Mouse (Mus musculus): ENCODE measurements around the gene Sh2d6. TPM values are rescaled to one million over a fixed set of nuclear protein-coding genes. Genes with fewer than 3 reads are reported as not detected.

The Sh2d6 gene
- 0.57 and 1.0 TPM in 2 replicates for polyA plus RNA-seq (2012; rRNA removed; ENCODE audit: low replicate concordance)

DNA sequence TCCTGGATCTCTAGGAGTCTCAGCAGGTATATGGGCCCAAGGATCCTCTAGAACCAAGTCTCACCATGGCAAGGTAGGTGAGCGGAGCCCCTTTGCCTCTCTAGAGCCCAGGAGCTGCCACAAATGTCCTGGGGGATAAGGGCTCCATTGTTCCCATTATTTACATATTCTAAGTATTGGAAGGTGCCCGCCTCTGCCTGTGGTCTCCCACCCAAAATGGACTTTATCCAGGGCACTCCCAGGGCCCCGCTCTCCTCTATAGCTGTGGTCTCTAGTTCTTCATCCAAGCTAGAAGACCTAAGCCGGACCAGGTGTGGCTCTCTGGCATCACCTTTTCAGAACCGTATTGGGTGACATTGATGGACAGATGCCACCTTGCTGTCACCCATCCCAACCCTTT, at the start of gene Sh2d6:
Sh2d6 (minus strand) TSS at position 101 of the 400 bp plus-strand sequence.

DNA sequence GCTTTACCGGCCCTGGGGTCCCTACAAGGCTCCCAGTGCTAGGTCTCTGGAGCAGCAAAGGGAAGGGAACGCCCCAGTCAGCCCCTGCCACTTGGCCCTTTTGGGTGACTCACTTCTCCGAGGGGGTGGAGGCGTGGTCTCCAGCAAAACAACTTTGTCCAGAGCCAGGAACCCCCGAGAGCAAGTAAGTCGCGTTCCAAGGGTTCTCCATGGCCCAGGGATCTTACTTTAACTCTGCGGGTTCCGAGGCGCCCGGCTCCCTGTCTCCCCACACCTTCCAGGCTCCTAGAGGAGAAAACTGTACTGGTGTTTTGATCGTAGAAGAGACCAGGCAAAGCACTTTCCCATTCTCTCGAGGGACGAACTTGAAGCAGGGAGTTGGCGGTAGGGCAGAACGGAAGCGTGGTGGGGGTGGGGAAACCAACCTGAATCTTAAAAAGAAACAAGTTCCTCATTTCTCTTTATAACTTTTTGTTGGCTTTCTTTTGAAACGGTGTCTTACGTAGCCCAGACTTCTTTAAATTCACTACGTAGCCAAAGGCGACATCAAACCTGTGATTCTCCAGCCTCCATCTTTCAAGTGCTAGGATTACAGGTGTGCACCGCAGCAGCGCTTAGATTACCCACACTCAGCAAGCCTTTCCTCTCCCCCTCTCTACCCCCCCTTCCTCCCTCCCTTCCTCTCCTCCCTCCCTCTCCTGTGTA, 22.9 kb upstream of the Sh2d6 start, which contains the start of gene Capg:
Capg (plus strand) TSS at position 109 of the 705 bp plus-strand sequence.

Other genes with a start within 250 kb of the Sh2d6 start
- 0.10 and 0.57 TPM in 2 replicates for gene Sftpb, start 217.1 kb downstream of the Sh2d6 start, polyA plus RNA-seq (2012; rRNA removed; ENCODE audit: low replicate concordance)
- 18.7 and 24.3 TPM in 2 replicates for gene Usp39, start 176.5 kb downstream of the Sh2d6 start, polyA plus RNA-seq (2012; rRNA removed; ENCODE audit: low replicate concordance)
- 20.1 and 24.2 TPM in 2 replicates for gene 0610030E20Rik, start 174.4 kb downstream of the Sh2d6 start, polyA plus RNA-seq (2012; rRNA removed; ENCODE audit: low replicate concordance)
- gene Tmem150a, start 166.3 kb downstream of the Sh2d6 start, polyA plus RNA-seq (2012; rRNA removed; ENCODE audit: low replicate concordance) = 39.9 and 57.7 TPM in 2 replicates
- 83.3 and 97.2 TPM in 2 replicates for gene Rnf181, start 154.8 kb downstream of the Sh2d6 start, polyA plus RNA-seq (2012; rRNA removed; ENCODE audit: low replicate concordance)
- gene Vamp5, start 141.2 kb downstream of the Sh2d6 start, polyA plus RNA-seq (2012; rRNA removed; ENCODE audit: low replicate concordance) = 22.3 and 33.6 TPM in 2 replicates
- 111 and 113 TPM in 2 replicates for gene Vamp8, start 131.0 kb downstream of the Sh2d6 start, polyA plus RNA-seq (2012; rRNA removed; ENCODE audit: low replicate concordance)
- gene Ggcx, start 107.4 kb downstream of the Sh2d6 start, polyA plus RNA-seq (2012; rRNA removed; ENCODE audit: low replicate concordance) = 38.4 and 41.4 TPM in 2 replicates
- 115 and 120 TPM in 2 replicates for gene Mat2a, start 82.1 kb downstream of the Sh2d6 start, polyA plus RNA-seq (2012; rRNA removed; ENCODE audit: low replicate concordance)
- 56.2 and 70.5 TPM in 2 replicates for gene Capg, start 22.7 kb upstream of the Sh2d6 start, polyA plus RNA-seq (2012; rRNA removed; ENCODE audit: low replicate concordance)
- gene Elmod3, start 76.7 kb upstream of the Sh2d6 start, polyA plus RNA-seq (2012; rRNA removed; ENCODE audit: low replicate concordance) = 32.9 and 43.9 TPM in 2 replicates
- 67.1 and 126 TPM in 2 replicates for gene Retsat, start 76.8 kb upstream of the Sh2d6 start, polyA plus RNA-seq (2012; rRNA removed; ENCODE audit: low replicate concordance)
- 55.6 and 77.0 TPM in 2 replicates for gene Tgoln1, start 95.3 kb upstream of the Sh2d6 start, polyA plus RNA-seq (2012; rRNA removed; ENCODE audit: low replicate concordance)

All from subcutaneous adipose tissue, adult 2 months (tissue).